Mouse (Mus musculus) midbrain, embryonic 16.5 days (tissue): ENCODE data around the gene 2510009E07Rik. TPM values are rescaled to one million over a fixed set of nuclear protein-coding genes. Genes with fewer than 3 reads are reported as not detected.
A peak's percentile ranks its signal among the peaks of the same experiment; 100 is the strongest.

ENCODE experiments used
- ATAC-seq: fragments of 200-750 bp; cut with Nextera tagmentation; 2 replicates; pipeline ENCODE4 v1.8.0; 2017; ENCODE audit warnings: moderate TSS enrichment
- H3K27ac ChIP-seq: fragments of 300-500 bp; sonication (generic); 2 replicates; pipeline ENCODE4 v1.5.1; 2014; ENCODE audit warnings: mild to moderate bottlenecking, low read length, mixed read lengths
- H3K27me3 ChIP-seq: fragments of 300-500 bp; sonication (generic); 2 replicates; pipeline ENCODE4 v1.6.1; 2014; ENCODE audit warnings: low read depth, low read length, mixed read lengths; ENCODE audit not compliant: control insufficient read depth, insufficient read depth
- H3K36me3 ChIP-seq: fragments of 300-500 bp; sonication (generic); 2 replicates; pipeline ENCODE4 v1.6.1; 2014; ENCODE audit warnings: mild to moderate bottlenecking, low read length, moderate library complexity, mixed read lengths; ENCODE audit not compliant: control insufficient read depth, insufficient read depth
- H3K4me1 ChIP-seq: fragments of 300-500 bp; sonication (generic); 2 replicates; pipeline ENCODE4 v1.6.1; 2014; ENCODE audit warnings: mild to moderate bottlenecking, low read length, mixed read lengths; ENCODE audit not compliant: control insufficient read depth, insufficient read depth
- H3K4me2 ChIP-seq: fragments of 300-500 bp; sonication (generic); 2 replicates; pipeline ENCODE4 v1.6.1; 2014; ENCODE audit warnings: mild to moderate bottlenecking, low read length, mixed read lengths
- H3K4me3 ChIP-seq: fragments of 300-500 bp; sonication (generic); 2 replicates; pipeline ENCODE4 v1.5.1; 2014; ENCODE audit warnings: low read depth, mild to moderate bottlenecking, low read length, moderate library complexity, mixed read lengths
- H3K9ac ChIP-seq: fragments of 300-500 bp; sonication (generic); 2 replicates; pipeline ENCODE4 v1.6.1; 2014; ENCODE audit warnings: low read depth, low read length, mixed read lengths
- H3K9me3 ChIP-seq: fragments of 300-500 bp; sonication (generic); replicated peaks from 2 replicates; pipeline ENCODE4 v1.6.1; 2014; ENCODE audit warnings: mild to moderate bottlenecking, low read length, mixed read lengths; ENCODE audit not compliant: control insufficient read depth, poor library complexity, severe bottlenecking
- WGBS: fragments of 180-500 bp; shearing (Covaris S2); extraction: QIAGEN DNeasy Blood & Tissue Kit; methylation state at CpG from one replicate; pipeline ENCODE4 v1.1.7; 2014; 5-methylcytosine and 5-hydroxymethylcytosine counted together
- polyA plus RNA-seq: library from polyadenylated mRNA; unstranded; fragments of >200 nt; fragmentation: Nextera tagmentation; extraction: Ambion mirVana; gene quantifications from 2 replicates; pipeline ENCODE4 v1.2.1, GENCODE M21; 2015

2510009E07Rik gene
- 50.4 and 55.3 TPM in 2 replicates for polyA plus RNA-seq

DNA sequence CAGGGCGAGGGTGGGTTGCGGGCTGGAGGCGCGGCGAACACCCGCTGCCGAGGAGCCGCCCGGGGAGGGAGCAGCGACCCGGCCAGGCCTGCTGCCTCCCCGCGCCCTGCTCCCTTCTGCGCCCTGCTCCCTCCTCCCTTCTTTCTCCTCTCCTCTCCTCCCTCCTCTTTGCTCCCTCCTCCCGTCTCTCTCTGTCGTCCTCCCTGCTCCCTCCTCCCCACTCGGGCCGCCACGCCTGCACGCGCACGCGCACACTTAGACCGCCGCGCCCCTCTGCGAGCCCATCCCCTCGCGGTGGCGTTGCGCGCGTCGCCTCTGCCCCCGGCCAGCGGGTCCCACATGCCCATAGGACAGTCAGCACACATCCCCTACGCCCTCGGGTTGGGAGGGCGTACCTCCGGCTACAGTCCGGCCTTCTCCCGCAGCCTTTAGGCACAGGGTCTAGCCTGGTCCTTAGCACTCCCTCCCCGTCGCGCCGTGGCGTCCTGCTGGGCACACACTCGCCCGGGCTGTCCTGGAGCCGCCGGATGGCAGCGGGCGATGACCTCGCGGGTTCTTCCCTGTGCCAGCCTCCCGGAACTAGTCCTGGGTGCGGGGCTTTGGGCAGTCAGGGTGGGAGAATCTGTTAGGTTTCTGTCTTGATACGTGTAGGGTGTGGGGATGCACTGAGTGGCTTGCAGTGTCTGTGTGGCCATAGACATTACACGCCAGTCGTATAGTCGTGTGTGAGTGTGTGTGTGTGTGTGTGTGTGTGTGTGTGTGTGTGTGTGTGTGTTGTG is at the start of gene 2510009E07Rik:
Gene 2510009E07Rik (minus strand): TSS at position 203 of the 779 bp plus-strand sequence.
- Histone ChIP-seq H3K27me3 (no peaks in the 10 kb centered on the region), H3K4me3 (peak within 1 kb of the TSS; percentile 75), H3K36me3 (no peaks in the 10 kb centered on the region), H3K4me2 (peak within 1 kb of the TSS; percentile 58), H3K27ac (peak within 1 kb of the TSS; percentile 91), H3K4me1 (peaks cover 36% of the 10 kb centered on the region), H3K9me3 (no peaks in the 10 kb centered on the region), H3K9ac (peak within 1 kb of the TSS; percentile 75)
- ATAC-seq, result peak; percentile 93
- under 1% methylated on average over 58 of the region's 61 CpGs for WGBS

DNA sequence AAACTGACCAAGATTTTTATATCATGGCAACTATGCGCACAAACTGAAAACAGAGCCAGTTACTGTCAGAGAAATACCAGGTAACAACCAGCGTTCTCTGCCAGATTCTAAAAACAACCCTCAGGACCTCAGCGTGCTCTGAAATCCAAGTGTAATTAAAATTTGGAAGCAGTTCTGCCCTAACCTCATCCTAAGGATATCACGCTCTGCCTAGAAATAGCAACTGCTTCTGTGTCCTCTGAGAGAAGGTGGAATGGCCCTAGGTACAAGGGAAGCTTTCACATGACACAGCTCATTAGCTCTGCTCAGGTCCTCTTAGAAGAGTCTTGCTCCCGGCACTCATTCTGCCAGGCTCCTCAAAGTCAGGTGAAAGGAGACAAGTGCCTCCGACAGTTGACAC is 48.9 kb upstream of the 2510009E07Rik start:
- 86% methylated on average over 6 of the region's 6 CpGs for WGBS
- no peak overlapping the region for H3K27ac ChIP-seq

DNA sequence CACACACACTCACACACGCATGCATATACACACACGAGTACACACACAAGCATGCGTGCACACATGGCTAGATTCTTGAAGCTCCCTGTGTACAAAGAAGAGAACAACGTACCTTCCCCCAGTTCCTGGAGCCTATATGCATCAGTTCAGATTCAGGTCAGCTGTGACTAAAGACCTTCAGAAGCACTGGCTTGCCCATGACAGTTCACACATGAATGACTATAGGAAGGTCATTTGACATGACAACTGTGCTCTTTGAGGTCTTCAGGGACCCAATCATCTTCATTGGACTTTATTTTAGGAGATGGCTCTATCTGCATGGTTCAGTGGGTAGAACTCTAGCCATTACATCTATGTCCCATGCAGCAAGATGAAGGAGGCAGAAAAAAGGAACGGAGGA is 48.4 kb upstream of the 2510009E07Rik start:
- Histone ChIP-seq H3K4me3 (no peak overlapping the region), H3K9ac (no peak overlapping the region), H3K36me3 (no peaks in the 10 kb centered on the region), H3K27ac (no peak overlapping the region), H3K27me3 (no peaks in the 10 kb centered on the region), H3K4me2 (no peak overlapping the region), H3K9me3 (no peaks in the 10 kb centered on the region), H3K4me1 (no peaks in the 10 kb centered on the region)
- WGBS, result 91% methylated on average over 5 of the region's 5 CpGs
- ATAC-seq, result no peak

More for the DNA sequence above, 48.9 kb upstream of the 2510009E07Rik start:
- no peak for ATAC-seq
- Histone ChIP-seq H3K9ac (no peak overlapping the region), H3K36me3 (no peaks in the 10 kb centered on the region), H3K4me2 (no peak overlapping the region), H3K27me3 (no peaks in the 10 kb centered on the region), H3K9me3 (no peaks in the 10 kb centered on the region), H3K4me3 (no peak overlapping the region), H3K4me1 (no peaks in the 10 kb centered on the region)

DNA sequence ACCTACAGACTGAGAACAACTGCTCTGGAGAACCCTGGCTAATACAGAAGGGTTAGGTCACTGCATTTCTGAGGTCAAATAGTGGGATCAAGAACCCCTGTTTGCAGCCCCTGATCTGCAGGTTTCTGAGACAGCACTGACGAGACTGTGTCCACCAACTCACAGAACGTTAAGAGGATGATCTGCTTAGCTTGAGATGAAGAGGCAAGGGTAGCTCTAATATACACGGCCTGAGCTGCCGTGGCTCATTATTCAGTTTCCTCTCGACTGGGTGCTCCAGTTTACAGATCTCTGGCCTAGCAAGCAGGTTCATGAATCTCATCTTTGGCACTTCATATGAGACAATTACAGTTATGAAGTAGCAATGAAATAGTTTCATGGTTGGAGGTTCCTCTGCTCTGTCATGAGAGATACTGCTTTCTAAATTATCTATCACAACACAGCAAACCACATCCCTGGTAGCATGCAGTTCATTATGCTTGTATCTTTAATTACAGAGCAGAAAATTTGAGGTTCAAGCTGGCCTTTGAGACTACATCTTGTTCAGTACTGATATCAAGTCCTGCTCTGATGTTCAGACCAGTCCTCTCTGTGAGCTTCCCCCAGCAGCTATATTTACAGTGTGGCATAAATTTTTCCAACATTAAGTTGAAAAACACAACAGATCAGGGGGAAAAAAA is 47.9 kb upstream of the 2510009E07Rik start:
- no peak for ATAC-seq
- H3K36me3 ChIP-seq, result no peaks in the 10 kb centered on the region
- H3K27me3 ChIP-seq, result no peaks in the 10 kb centered on the region
- no peak overlapping the region for H3K9ac ChIP-seq
- no peak overlapping the region for H3K27ac ChIP-seq
- H3K4me3 ChIP-seq, result no peak overlapping the region
- no peak overlapping the region for H3K4me2 ChIP-seq
- no peaks in the 10 kb centered on the region for H3K4me1 ChIP-seq
- no peaks in the 10 kb centered on the region for H3K9me3 ChIP-seq
- WGBS, result 82% methylated on average over 5 of the region's 5 CpGs

DNA sequence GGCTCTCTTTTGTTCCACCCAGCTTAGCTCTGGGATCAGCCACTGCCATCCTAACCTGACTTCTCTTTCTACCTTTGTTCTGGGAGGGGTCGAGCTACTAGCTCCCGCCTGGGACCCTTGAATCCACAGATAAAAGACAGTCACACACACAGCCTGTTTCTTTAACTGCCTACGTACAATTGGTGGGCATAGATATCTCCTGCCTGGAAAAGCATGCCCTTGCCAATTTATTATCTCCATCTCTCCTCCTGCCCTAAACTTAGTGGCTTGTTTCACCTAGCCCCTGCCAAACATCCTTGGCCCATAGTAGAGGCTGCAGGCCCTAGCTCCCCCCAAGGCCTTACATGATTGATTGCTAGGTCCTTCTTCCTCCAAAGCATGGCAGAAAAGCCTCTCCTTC is 47.1 kb upstream of the 2510009E07Rik start:
- H3K4me2 ChIP-seq, result no peak overlapping the region
- ATAC-seq, result no peak
- no peak overlapping the region for H3K27ac ChIP-seq
- H3K27me3 ChIP-seq, result no peaks in the 10 kb centered on the region
- no peaks in the 10 kb centered on the region for H3K9me3 ChIP-seq
- no peaks in the 10 kb centered on the region for H3K4me1 ChIP-seq
- WGBS, result 86% methylated on average over 3 of the region's 3 CpGs
- no peak overlapping the region for H3K4me3 ChIP-seq
- no peak overlapping the region for H3K9ac ChIP-seq
- no peaks in the 10 kb centered on the region for H3K36me3 ChIP-seq

DNA sequence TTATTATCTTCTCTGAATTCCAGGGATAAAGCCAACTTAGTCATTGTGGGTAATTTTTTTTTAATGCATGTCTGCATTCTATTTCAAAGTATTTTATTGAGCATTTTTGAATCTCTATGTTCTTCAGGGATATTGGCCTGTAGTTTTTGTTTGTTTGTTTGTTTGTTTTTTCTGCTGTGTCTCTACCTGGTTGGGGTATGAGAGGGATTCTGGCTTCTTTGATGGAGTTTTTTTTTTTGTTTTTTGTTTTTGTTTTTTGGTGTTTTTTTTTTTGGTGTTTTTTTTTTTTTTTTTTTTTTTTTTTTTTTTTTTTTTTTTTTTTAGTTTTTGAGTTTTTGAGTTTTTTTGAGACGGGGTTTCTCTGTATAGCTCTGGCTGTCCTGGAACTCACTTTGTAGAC is 41.2 kb upstream of the 2510009E07Rik start:
- H3K4me2 ChIP-seq, result no peak overlapping the region
- H3K36me3 ChIP-seq, result no peaks in the 10 kb centered on the region
- no peak overlapping the region for H3K27ac ChIP-seq
- no peaks in the 10 kb centered on the region for H3K4me1 ChIP-seq
- H3K27me3 ChIP-seq, result no peaks in the 10 kb centered on the region
- no peak overlapping the region for H3K9ac ChIP-seq
- ATAC-seq, result no peak
- no peaks in the 10 kb centered on the region for H3K9me3 ChIP-seq
- H3K4me3 ChIP-seq, result no peak overlapping the region
- 100% methylated on average over 1 of the region's 1 CpGs for WGBS

DNA sequence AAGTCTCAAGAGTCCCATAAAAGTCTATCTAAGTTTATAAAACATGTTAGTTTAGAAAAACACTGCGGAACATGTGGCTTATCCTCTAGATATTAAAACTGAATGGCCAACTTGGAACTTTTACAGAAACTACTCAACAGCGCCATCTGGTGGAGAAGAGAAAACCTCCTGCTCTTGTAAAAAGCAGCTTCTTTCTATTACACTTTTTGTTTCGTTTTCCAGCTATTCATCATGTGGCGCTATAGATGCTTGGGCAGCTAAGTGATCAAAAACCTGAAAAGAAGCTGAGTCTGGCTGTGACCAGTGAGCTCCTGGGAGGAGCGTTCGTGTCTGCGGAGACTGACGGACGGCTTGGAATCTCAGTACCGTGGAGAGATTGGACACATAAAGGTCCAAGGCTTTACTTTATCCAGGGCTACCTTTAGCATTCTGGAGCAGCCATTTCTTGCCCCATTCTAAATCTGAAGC is 33.5 kb upstream of the 2510009E07Rik start:
- H3K9ac ChIP-seq, result peak overlapping the region; percentile 47; the same call in 1 of the 2 replicates
- H3K27me3 ChIP-seq, result no peaks in the 10 kb centered on the region
- peak overlapping the region; percentile 33 for H3K4me3 ChIP-seq
- 14% methylated on average over 10 of the region's 10 CpGs for WGBS
- H3K9me3 ChIP-seq, result no peaks in the 10 kb centered on the region
- peak; percentile 54; the same call in 1 of the 2 replicates for ATAC-seq
- H3K4me1 ChIP-seq, result no peaks in the 10 kb centered on the region
- H3K36me3 ChIP-seq, result no peaks in the 10 kb centered on the region
- peak overlapping the region; percentile 49 for H3K4me2 ChIP-seq
- no peak overlapping the region for H3K27ac ChIP-seq

DNA sequence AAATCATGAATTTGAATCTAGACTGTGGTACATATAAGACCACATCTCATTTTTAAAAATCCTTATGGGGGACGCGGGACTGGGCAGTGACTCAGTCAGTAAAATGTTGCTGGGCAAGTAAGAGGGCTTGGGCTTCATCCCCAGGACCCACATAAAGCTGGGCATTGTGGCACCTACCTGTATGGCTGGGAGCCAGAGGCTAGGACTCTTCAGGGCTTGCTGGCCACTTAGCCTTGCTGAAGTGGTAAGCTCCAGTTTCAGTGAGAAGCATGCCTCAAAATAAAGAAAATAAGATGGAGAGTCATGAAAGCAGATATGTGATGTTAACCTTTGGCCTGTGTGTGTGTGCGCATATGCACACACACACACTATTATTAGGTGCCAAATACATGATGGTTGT is 33.0 kb upstream of the 2510009E07Rik start:
- H3K9ac ChIP-seq, result no peak overlapping the region
- no peaks in the 10 kb centered on the region for H3K4me1 ChIP-seq
- no peaks in the 10 kb centered on the region for H3K36me3 ChIP-seq
- H3K27ac ChIP-seq, result no peak overlapping the region
- no peak overlapping the region for H3K4me3 ChIP-seq
- no peaks in the 10 kb centered on the region for H3K27me3 ChIP-seq
- no peak overlapping the region for H3K4me2 ChIP-seq
- WGBS, result 90% methylated on average over 3 of the region's 3 CpGs
- H3K9me3 ChIP-seq, result no peaks in the 10 kb centered on the region
- ATAC-seq, result no peak

DNA sequence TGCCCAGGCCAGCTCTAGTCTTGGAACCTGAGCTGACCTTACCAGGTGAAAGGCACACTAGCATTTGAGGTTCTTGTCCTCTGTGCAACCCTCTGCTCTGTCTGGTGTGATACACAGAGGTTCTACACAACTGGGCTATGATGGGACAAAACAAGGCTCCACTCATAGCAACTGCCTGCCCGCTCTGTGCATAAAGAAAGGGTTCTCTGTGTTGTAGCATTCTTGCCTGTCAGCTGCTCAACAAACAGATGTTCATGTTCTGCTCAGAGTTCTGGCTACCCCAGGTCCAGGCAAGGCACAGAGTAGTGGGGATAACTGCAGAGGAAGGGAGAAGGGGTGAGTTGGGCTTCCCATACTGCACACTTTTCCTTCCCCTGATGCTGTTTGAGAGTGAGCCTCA is 29.8 kb upstream of the 2510009E07Rik start:
- Histone ChIP-seq H3K27me3 (no peaks in the 10 kb centered on the region), H3K9me3 (no peaks in the 10 kb centered on the region), H3K36me3 (no peaks in the 10 kb centered on the region), H3K4me1 (no peaks in the 10 kb centered on the region), H3K9ac (no peak overlapping the region), H3K27ac (no peak overlapping the region), H3K4me3 (no peak overlapping the region), H3K4me2 (no peak overlapping the region)
- no peak for ATAC-seq
- 94% methylated on average over 1 of the region's 1 CpGs for WGBS
